Mouse (Mus musculus) adrenal gland, adult 2 months (tissue): ENCODE results near the gene Ccdc171. TPM values are rescaled to one million over a fixed set of nuclear protein-coding genes. Genes with fewer than 3 reads are reported as not detected.
"Not testable (repeated sequence)": the region's sequence is repeated elsewhere in the genome, so short reads cannot be mapped to it uniquely, and the experiment has no call there.

Source experiments
- DNase-seq: peaks from one replicate; pipeline ENCODE4 v3.0.0; 2021
- polyA plus RNA-seq: library from polyadenylated mRNA; depleted of rRNA; stranded (reverse); fragments of >200 nt; gene quantifications from 2 replicates; pipeline ENCODE4 v1.2.3, GENCODE M21; 2012
- total RNA-seq, 2 experiments: library from RNA; stranded (reverse); gene quantifications; 2 replicates each; pipeline ENCODE4 v1.2.3; 2021

The Ccdc171 gene
- total and polyA plus RNA-seq, 3 experiments: 0.40 to 2.2 (median 1.8) TPM

GRCm38 (mm10) chr4:83656571-83656970 lies 131.2 kb downstream of the Ccdc171 start:
- DNase-seq: peak; percentile 62

GRCm38 (mm10) chr4:83657021-83657420 lies 131.7 kb downstream of the Ccdc171 start:
- no peak for DNase-seq

- DNase-seq: no peak
These were observed 133.1 kb downstream of the Ccdc171 start for GRCm38 (mm10) chr4:83658415-83658814.

- DNase-seq: no peak
These were observed 134.1 kb downstream of the Ccdc171 start for GRCm38 (mm10) chr4:83659411-83659810.

- DNase-seq: no peak
These were observed 136.3 kb downstream of the Ccdc171 start for GRCm38 (mm10) chr4:83661519-83662271.

- no peak for DNase-seq
These were observed 137.0 kb downstream of the Ccdc171 start for GRCm38 (mm10) chr4:83662301-83662700.

GRCm38 (mm10) chr4:83669552-83669951 lies 144.2 kb downstream of the Ccdc171 start:
- DNase-seq: no peak

GRCm38 (mm10) chr4:83675308-83675707 lies 150.0 kb downstream of the Ccdc171 start:
- DNase-seq: not testable (repeated sequence)

- DNase-seq: no peak
These were observed 151.1 kb downstream of the Ccdc171 start for GRCm38 (mm10) chr4:83676444-83676843.

- no peak for DNase-seq
These were observed 155.7 kb downstream of the Ccdc171 start for GRCm38 (mm10) chr4:83681081-83681480.

- DNase-seq: no peak
These were observed 157.5 kb downstream of the Ccdc171 start for GRCm38 (mm10) chr4:83682866-83683265.

- DNase-seq: no peak
These were observed 174.8 kb downstream of the Ccdc171 start for GRCm38 (mm10) chr4:83700190-83700589.

- DNase-seq: no peak
These were observed 191.7 kb downstream of the Ccdc171 start for GRCm38 (mm10) chr4:83716996-83717395.

GRCm38 (mm10) chr4:83719816-83720215 lies 194.5 kb downstream of the Ccdc171 start:
- DNase-seq: no peak

GRCm38 (mm10) chr4:83725136-83725535 lies 199.8 kb downstream of the Ccdc171 start:
- peak; percentile 3 for DNase-seq

GRCm38 (mm10) chr4:83739137-83739890 lies 214.0 kb downstream of the Ccdc171 start:
- no peak for DNase-seq

GRCm38 (mm10) chr4:83739891-83740277 lies 214.5 kb downstream of the Ccdc171 start:
- DNase-seq: no peak

GRCm38 (mm10) chr4:83742806-83743460 lies 217.6 kb downstream of the Ccdc171 start:
- no peak for DNase-seq

- no peak for DNase-seq
These were observed 249.8 kb downstream of the Ccdc171 start for GRCm38 (mm10) chr4:83775136-83775535.

- no peak for DNase-seq
These were observed 254.7 kb downstream of the Ccdc171 start for GRCm38 (mm10) chr4:83780044-83780443.

GRCm38 (mm10) chr4:83785115-83785514 lies 259.8 kb downstream of the Ccdc171 start:
- no peak for DNase-seq

- DNase-seq: no peak
These were observed 266.5 kb downstream of the Ccdc171 start for GRCm38 (mm10) chr4:83791811-83792210.
